Mouse (Mus musculus) MEL (cell line): ENCODE measurements around the gene Hrh2. TPM values are rescaled to one million over a fixed set of nuclear protein-coding genes. Genes with fewer than 3 reads are reported as not detected.

Experiments
- DNase-seq: peaks from one replicate; pipeline ENCODE4 v3.0.0; 2011; ENCODE audit warnings: low read depth, low spot score
- H3K27ac ChIP-seq: 2 replicates; pipeline ENCODE4 v1.5.1; 2012; ENCODE audit warnings: low read depth, mild to moderate bottlenecking, control low read depth, low read length, moderate library complexity; ENCODE audit not compliant: control insufficient read depth
- H3K27me3 ChIP-seq, 2 experiments: fragments of 150-350 bp in 1 of 2; sonication (generic) in 1 of 2; 2 replicates each; pipeline ENCODE4 v1.6.1; 2012; ENCODE audit warnings: low read length in 2 of 2, mild to moderate bottlenecking in 2 of 2, improper control_type of control experiment in 1 of 2, moderate library complexity in 1 of 2; ENCODE audit not compliant: insufficient read depth in 2 of 2, control insufficient read depth in 1 of 2
- H3K36me3 ChIP-seq, 2 experiments: 2 replicates each; pipeline ENCODE4 v1.6.1; 2012 to 2014; ENCODE audit warnings: low read length in 2 of 2, improper control_type of control experiment in 1 of 2, inconsistent platforms in 1 of 2, mild to moderate bottlenecking in 1 of 2; ENCODE audit not compliant: insufficient read depth in 2 of 2, control insufficient read depth in 1 of 2
- H3K4me1 ChIP-seq, 2 experiments: fragments of 150-350 bp in 1 of 2; sonication (generic) in 1 of 2; 2 replicates each; pipeline ENCODE4 v1.6.1; 2012; ENCODE audit warnings: low read length in 2 of 2, improper control_type of control experiment in 1 of 2, mild to moderate bottlenecking in 1 of 2; ENCODE audit not compliant: insufficient read depth in 2 of 2, control insufficient read depth in 1 of 2
- H3K4me3 ChIP-seq, 2 experiments: fragments of 150-350 bp in 1 of 2; sonication (generic) in 1 of 2; 2 replicates each; pipeline ENCODE4 v1.5.1; 2012; ENCODE audit warnings: low read depth in 2 of 2, low read length in 2 of 2, mild to moderate bottlenecking in 2 of 2, moderate library complexity in 2 of 2, control low read depth in 1 of 2, improper control_type of control experiment in 1 of 2; ENCODE audit not compliant: control insufficient read depth in 1 of 2, insufficient read depth in 1 of 2
- H3K79me2 ChIP-seq: 2 replicates; pipeline ENCODE4 v1.6.1; 2012; ENCODE audit warnings: mild to moderate bottlenecking, low read length, moderate library complexity; ENCODE audit not compliant: control insufficient read depth, poor library complexity, insufficient read depth
- H3K9ac ChIP-seq: 2 replicates; pipeline ENCODE4 v1.6.1; 2012; ENCODE audit warnings: low read depth, mild to moderate bottlenecking, control low read depth, low read length, moderate library complexity; ENCODE audit not compliant: control insufficient read depth, poor library complexity, severe bottlenecking
- H3K9me3 ChIP-seq: fragments of 150-350 bp; sonication (generic); replicated peaks from 2 replicates; pipeline ENCODE4 v1.6.1; 2012; ENCODE audit warnings: mild to moderate bottlenecking, low read length, improper control_type of control experiment, moderate library complexity; ENCODE audit not compliant: insufficient read depth
- BHLHE40 ChIP-seq: IDR thresholded peaks from 2 replicates; pipeline ENCODE4 v1.6.1; 2012; ENCODE audit warnings: low read depth, mild to moderate bottlenecking, inconsistent platforms, low read length, improper control_type of control experiment, borderline replicate concordance
- CHD2 ChIP-seq: IDR thresholded peaks from 2 replicates; pipeline ENCODE4 v1.6.1; 2011; ENCODE audit warnings: low read length, improper control_type of control experiment
- E2F4 ChIP-seq: IDR thresholded peaks from 2 replicates; pipeline ENCODE4 v1.6.1; 2011; ENCODE audit warnings: low read depth, low read length, improper control_type of control experiment, borderline replicate concordance
- ELF1 ChIP-seq: IDR thresholded peaks from 2 replicates; pipeline ENCODE4 v1.6.1; 2014; ENCODE audit warnings: low read depth, mild to moderate bottlenecking, inconsistent platforms, low read length, improper control_type of control experiment, moderate library complexity
- EP300 ChIP-seq, 2 experiments: IDR thresholded peaks; 2 replicates each; pipeline ENCODE4 v1.6.1; 2011; ENCODE audit warnings: improper control_type of control experiment in 2 of 2, low read length in 2 of 2, low read depth in 1 of 2, mild to moderate bottlenecking in 1 of 2
- ETS1 ChIP-seq: IDR thresholded peaks from 2 replicates; pipeline ENCODE4 v1.6.1; 2012; ENCODE audit warnings: low read depth, mild to moderate bottlenecking, inconsistent platforms, low read length, improper control_type of control experiment, moderate library complexity
- GATA1 ChIP-seq: IDR thresholded peaks from 2 replicates; pipeline ENCODE4 v1.6.1; 2011; ENCODE audit warnings: low read depth, low read length, improper control_type of control experiment
- JUND ChIP-seq: IDR thresholded peaks from 2 replicates; pipeline ENCODE4 v1.6.1; 2011; ENCODE audit warnings: low read depth, mild to moderate bottlenecking, improper control_type of control experiment, low read length
- MAX ChIP-seq: IDR thresholded peaks from 2 replicates; pipeline ENCODE4 v1.6.1; 2011; ENCODE audit warnings: low read length, improper control_type of control experiment
- MAZ ChIP-seq: IDR thresholded peaks from 2 replicates; pipeline ENCODE4 v1.6.1; 2012; ENCODE audit warnings: low read depth, mild to moderate bottlenecking, inconsistent platforms, low read length, improper control_type of control experiment
- MEF2A ChIP-seq: IDR thresholded peaks from 2 replicates; pipeline ENCODE4 v1.6.1; 2014; ENCODE audit warnings: low read depth, mild to moderate bottlenecking, inconsistent platforms, low read length, improper control_type of control experiment; ENCODE audit not compliant: poor library complexity, insufficient replicate concordance, severe bottlenecking; ENCODE audit errors: extremely low read depth
- MXI1 ChIP-seq: IDR thresholded peaks from 2 replicates; pipeline ENCODE4 v1.6.1; 2011; ENCODE audit warnings: mild to moderate bottlenecking, low read depth, low read length, improper control_type of control experiment
- MYC ChIP-seq: IDR thresholded peaks from 2 replicates; pipeline ENCODE4 v1.6.1; 2011; ENCODE audit warnings: low read depth, mild to moderate bottlenecking, low read length, improper control_type of control experiment, moderate library complexity
- RCOR1 ChIP-seq: IDR thresholded peaks from 2 replicates; pipeline ENCODE4 v1.6.1; 2012; ENCODE audit warnings: low read depth, mild to moderate bottlenecking, inconsistent platforms, low read length, improper control_type of control experiment
- SIN3A ChIP-seq: IDR thresholded peaks from 2 replicates; pipeline ENCODE4 v1.6.1; 2012; ENCODE audit warnings: low read length, improper control_type of control experiment, inconsistent platforms
- TAL1 ChIP-seq: IDR thresholded peaks from 2 replicates; pipeline ENCODE4 v1.6.1; 2012; ENCODE audit warnings: mild to moderate bottlenecking, inconsistent platforms, low read length, moderate library complexity, mixed read lengths
- TCF12 ChIP-seq: IDR thresholded peaks from 2 replicates; pipeline ENCODE4 v1.6.1; 2014; ENCODE audit warnings: low read depth, mild to moderate bottlenecking, inconsistent platforms, low read length, improper control_type of control experiment, moderate library complexity
- USF2 ChIP-seq, 2 experiments: IDR thresholded peaks; 2 replicates each; pipeline ENCODE4 v1.6.1; 2011 to 2012; ENCODE audit warnings: improper control_type of control experiment in 2 of 2, low read length in 2 of 2, borderline replicate concordance in 1 of 2, inconsistent platforms in 1 of 2, low read depth in 1 of 2, mild to moderate bottlenecking in 1 of 2; ENCODE audit not compliant: insufficient read depth in 1 of 2
- ZKSCAN1 ChIP-seq: IDR thresholded peaks from 2 replicates; pipeline ENCODE4 v1.6.1; 2012; ENCODE audit warnings: low read depth, mild to moderate bottlenecking, inconsistent platforms, low read length, improper control_type of control experiment, moderate library complexity
- ZMIZ1 ChIP-seq: IDR thresholded peaks from 2 replicates; pipeline ENCODE4 v1.6.1; 2012; ENCODE audit warnings: low read depth, mild to moderate bottlenecking, inconsistent platforms, low read length, improper control_type of control experiment, moderate library complexity
- polyA plus RNA-seq, 2 experiments: library from polyadenylated mRNA; stranded (reverse) in 1 of 2; unstranded in 1 of 2; fragments of >175 nt in 1 of 2; fragments of >200 nt in 1 of 2; gene quantifications; 2 replicates each; pipeline versions ENCODE4 v1.2.1 to v1.2.4; 2012; ENCODE audit warnings: low replicate concordance in 2 of 2, low read depth in 1 of 2; ENCODE audit not compliant: insufficient read length in 2 of 2, insufficient read depth in 1 of 2, missing spikeins in 1 of 2
- total RNA-seq: library from RNA; depleted of rRNA; stranded (reverse); fragments of 300-350 nt; gene quantifications from 2 replicates; pipeline ENCODE4 v1.2.3, GENCODE M21; 2012

The Hrh2 gene
- total and polyA plus RNA-seq, 3 experiments, result 0.07 TPM; not detected in 2

DNA sequence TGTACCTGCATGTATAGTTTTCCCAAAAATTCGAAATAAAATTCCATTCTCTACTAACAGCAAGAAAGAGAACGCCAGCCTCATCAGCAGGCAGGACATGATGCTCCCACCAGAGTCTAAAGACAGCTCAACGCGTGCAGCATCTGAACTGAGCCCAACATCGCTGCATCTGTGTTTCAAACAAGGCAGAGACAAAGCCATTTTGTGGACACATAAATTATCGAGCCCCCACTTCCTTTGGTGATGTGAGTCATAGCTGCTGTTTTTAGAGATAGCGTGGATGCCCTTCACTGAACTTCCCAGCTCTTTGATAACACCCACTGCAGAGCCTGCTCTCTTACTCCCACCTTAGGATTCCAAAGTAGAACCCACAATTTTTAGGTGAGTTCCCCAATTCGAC is 16.5 kb upstream of the Hrh2 start:
- Histone ChIP-seq H3K27ac (peak overlapping the region; percentile 53), H3K36me3 (peaks cover 0 to 12% of the 10 kb centered on the region in 2 experiments; a peak in 2 of 4 replicates), H3K27me3 (no peaks in the 10 kb centered on the region), H3K9ac (no peak overlapping the region), H3K9me3 (no peaks in the 10 kb centered on the region), H3K4me3 (no peak overlapping the region), H3K79me2 (no peaks in the 10 kb centered on the region), H3K4me1 (peaks cover 2 to 24% of the 10 kb centered on the region in 2 experiments)
- peak; percentile 88 for DNase-seq
- peak; percentile 71 for TF ChIP-seq MAZ
- TF ChIP-seq ETS1, result peak; percentile 89
- no peak for TF ChIP-seq MEF2A
- peak; percentile 93 for TF ChIP-seq TAL1
- TF ChIP-seq SIN3A, result peak; percentile 73
- TF ChIP-seq EP300 (IDR thresholded peaks at IDR 0.05; ENCODE audit: low read depth in 1 of 2, low read length in 2 of 2), result peak; percentile 96 to 99
- no peak for TF ChIP-seq E2F4
- no peak for TF ChIP-seq USF2 (IDR thresholded peaks at IDR 0.05; ENCODE audit: borderline replicate concordance in 1 of 2, insufficient read depth in 1 of 2, low read depth in 1 of 2, low read length in 2 of 2)
- TF ChIP-seq ZMIZ1, result no peak
- peak; percentile 94 for TF ChIP-seq TCF12
- peak; percentile 34; the same call in 1 of the 2 replicates for TF ChIP-seq MYC
- TF ChIP-seq MXI1, result peak; percentile 84
- peak; percentile 98 for TF ChIP-seq GATA1
- peak; percentile 18; the same call in 1 of the 2 replicates for TF ChIP-seq BHLHE40
- TF ChIP-seq MAX, result peak; percentile 59
- peak; percentile 99 for TF ChIP-seq JUND
- TF ChIP-seq RCOR1, result peak; percentile 68
- TF ChIP-seq CHD2, result no peak
- no peak for TF ChIP-seq ZKSCAN1

DNA sequence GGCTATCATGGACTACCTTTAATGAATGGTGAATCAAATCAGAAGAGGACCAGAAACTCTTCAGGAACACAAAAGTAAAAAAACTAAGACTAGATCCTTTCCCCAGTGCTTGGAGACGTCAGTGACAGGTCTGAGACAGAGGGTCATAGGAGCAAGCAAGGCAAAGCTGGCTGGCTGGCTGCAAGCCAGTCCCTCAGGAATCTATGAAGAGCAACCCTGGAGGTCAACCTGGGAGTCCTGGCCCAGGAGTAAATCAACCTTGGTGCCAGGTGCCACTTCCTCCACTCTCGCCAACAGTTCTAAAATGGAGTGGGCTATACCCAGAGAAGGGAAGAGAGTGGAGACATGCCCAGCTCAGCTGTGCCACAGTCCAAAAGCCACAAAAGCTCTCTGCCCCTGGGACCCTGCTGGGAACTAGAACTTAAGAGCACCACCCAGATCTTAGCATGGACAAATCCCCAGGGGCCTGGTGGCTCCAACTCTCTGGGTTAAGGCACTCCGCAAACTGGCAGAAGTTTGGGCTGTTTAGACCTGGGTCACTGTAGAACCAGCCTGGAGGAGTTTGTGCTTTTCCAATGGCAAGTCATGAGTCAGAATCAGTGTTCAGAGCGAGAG is 15.4 kb upstream of the Hrh2 start:
- Histone ChIP-seq H3K27me3 (no peaks in the 10 kb centered on the region), H3K79me2 (no peaks in the 10 kb centered on the region), H3K9me3 (no peaks in the 10 kb centered on the region), H3K27ac (no peak overlapping the region), H3K4me3 (no peak overlapping the region), H3K4me1 (peaks cover 2 to 24% of the 10 kb centered on the region in 2 experiments), H3K9ac (no peak overlapping the region), H3K36me3 (peaks cover 0 to 12% of the 10 kb centered on the region in 2 experiments; a peak in 2 of 4 replicates)
- no peak for DNase-seq
- TF ChIP-seq ZMIZ1 (no peak), GATA1 (no peak), ELF1 (no peak)
